Mouse (Mus musculus) ES-Bruce4 (cell line): Measurements from ENCODE around the gene Pikfyve.

Source experiments
- CTCF ChIP-seq: IDR thresholded peaks from one replicate; pipeline ENCODE4 v1.8.1; 2011; ENCODE audit warnings: low read depth, low read length
- POLR2A ChIP-seq: IDR thresholded peaks from one replicate; pipeline ENCODE4 v1.8.1; 2011; ENCODE audit warnings: low read length; ENCODE audit not compliant: insufficient read depth

GRCm38 (mm10) chr1:65187074-65187430 is 569 bp downstream of the Pikfyve start:
- TF ChIP-seq CTCF: no peak
- no peak for TF ChIP-seq POLR2A
